Mouse (Mus musculus) embryonic facial prominence, embryonic 13.5 days (tissue): ENCODE measurements at regions not wholly inside any gene's neighbourhood (a gene's known extent, or its start where the extent isn't known, plus 50 kb on each side); places are given as distances from the start of the nearest gene placed in this dataset.

ENCODE experiments used
- ATAC-seq: fragments of 200-750 bp; cut with Nextera tagmentation; 2 replicates; pipeline ENCODE4 v1.8.0; 2017; ENCODE audit warnings: low read depth; ENCODE audit not compliant: insufficient number of reproducible peaks, insufficient read depth, low FRiP score, low TSS enrichment
- H3K27ac ChIP-seq: fragments of 300-500 bp; sonication (generic); 2 replicates; pipeline ENCODE4 v1.5.1; 2015; ENCODE audit warnings: moderate library complexity, mild to moderate bottlenecking, inconsistent platforms
- H3K27me3 ChIP-seq: fragments of 300-500 bp; sonication (generic); 2 replicates; pipeline ENCODE4 v1.6.1; 2015; ENCODE audit warnings: mild to moderate bottlenecking, inconsistent platforms
- H3K36me3 ChIP-seq: fragments of 300-500 bp; sonication (generic); 2 replicates; pipeline ENCODE4 v1.6.1; 2015; ENCODE audit warnings: mild to moderate bottlenecking, inconsistent platforms
- H3K4me1 ChIP-seq: fragments of 300-500 bp; sonication (generic); 2 replicates; pipeline ENCODE4 v1.6.1; 2015; ENCODE audit warnings: inconsistent platforms
- H3K4me2 ChIP-seq: fragments of 300-500 bp; sonication (generic); 2 replicates; pipeline ENCODE4 v1.6.1; 2015; ENCODE audit warnings: moderate library complexity, mild to moderate bottlenecking, inconsistent platforms
- H3K4me3 ChIP-seq: fragments of 300-500 bp; sonication (generic); 2 replicates; pipeline ENCODE4 v1.5.1; 2015; ENCODE audit warnings: mild to moderate bottlenecking, inconsistent platforms
- H3K9ac ChIP-seq: fragments of 300-500 bp; sonication (generic); 2 replicates; pipeline ENCODE4 v1.6.1; 2015; ENCODE audit warnings: mild to moderate bottlenecking, inconsistent platforms
- H3K9me3 ChIP-seq: fragments of 300-500 bp; sonication (generic); 2 replicates; pipeline ENCODE4 v1.6.1; 2016; ENCODE audit warnings: inconsistent platforms
- WGBS: fragments of 180-500 bp; shearing (Covaris S2); methylation state at CpG from one replicate; pipeline ENCODE4 v1.1.7; 2015; ENCODE audit warnings: mixed read lengths; 5-methylcytosine and 5-hydroxymethylcytosine counted together

DNA sequence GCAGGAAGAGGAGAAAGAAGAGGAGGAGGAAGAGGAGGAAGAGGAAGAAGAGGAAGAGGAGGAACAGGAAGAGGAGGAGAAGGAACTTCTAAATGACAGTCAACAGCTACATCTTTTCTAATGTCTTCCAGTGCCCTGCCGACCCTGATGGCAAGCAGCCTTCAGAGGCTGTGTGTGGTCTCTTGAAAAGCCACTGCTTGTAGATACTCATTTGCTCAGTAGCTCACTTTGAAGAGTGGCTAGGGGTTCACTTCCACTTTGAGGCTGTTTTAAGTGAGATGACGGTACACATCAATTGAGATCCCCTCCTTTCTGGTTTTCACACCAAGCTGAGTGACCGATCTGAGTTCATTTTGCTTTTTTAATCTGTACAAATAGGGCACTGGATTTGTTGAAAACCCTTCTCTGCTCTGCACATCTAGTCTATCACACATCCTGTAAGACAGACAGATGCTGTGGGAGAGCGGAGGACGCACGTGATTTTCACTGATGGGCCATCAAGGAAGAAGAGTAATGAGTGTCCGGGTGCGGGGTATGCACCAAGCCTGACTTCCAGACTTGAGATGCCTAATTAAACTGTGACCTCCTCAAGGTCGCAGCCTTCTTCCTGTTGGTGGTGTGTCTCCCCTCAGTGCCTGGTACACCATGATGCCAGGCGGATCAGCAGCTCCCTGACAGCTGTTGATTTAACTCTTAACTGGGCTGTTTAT is 239.0 kb downstream of the Mtx2 start:
- Histone ChIP-seq H3K4me1 (peaks cover 8% of the 10 kb centered on the region), H3K9me3 (no peaks in the 10 kb centered on the region), H3K27ac (no peak overlapping the region), H3K36me3 (no peaks in the 10 kb centered on the region), H3K4me2 (no peak overlapping the region), H3K4me3 (no peak overlapping the region), H3K9ac (no peak overlapping the region), H3K27me3 (peaks cover 19% of the 10 kb centered on the region)
- no peak for ATAC-seq
- 71% methylated on average over 10 of the region's 10 CpGs for WGBS

DNA sequence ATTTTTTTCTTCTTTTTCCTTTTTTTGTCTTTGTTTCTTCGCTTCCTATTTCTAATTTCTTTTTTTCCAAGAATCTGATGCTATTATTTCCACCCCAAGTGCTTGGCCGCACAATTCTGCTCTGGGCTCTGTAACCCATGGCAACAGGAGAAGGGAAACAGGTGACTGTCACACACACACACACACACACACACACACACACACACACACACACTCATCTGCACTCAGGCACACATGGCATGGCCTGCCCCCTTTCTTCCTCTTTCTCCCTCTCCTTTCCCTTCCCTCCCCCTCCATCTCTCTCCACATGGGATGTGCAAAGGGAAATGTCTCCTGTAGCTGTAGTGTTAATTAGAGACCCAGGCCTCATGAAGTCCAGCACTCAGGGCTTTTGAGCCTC is 239.7 kb downstream of the Mtx2 start:
- H3K27me3 ChIP-seq = 0 out of 2 replicates have a peak, but pooled peaks cover 12% of the 10 kb centered on the region

DNA sequence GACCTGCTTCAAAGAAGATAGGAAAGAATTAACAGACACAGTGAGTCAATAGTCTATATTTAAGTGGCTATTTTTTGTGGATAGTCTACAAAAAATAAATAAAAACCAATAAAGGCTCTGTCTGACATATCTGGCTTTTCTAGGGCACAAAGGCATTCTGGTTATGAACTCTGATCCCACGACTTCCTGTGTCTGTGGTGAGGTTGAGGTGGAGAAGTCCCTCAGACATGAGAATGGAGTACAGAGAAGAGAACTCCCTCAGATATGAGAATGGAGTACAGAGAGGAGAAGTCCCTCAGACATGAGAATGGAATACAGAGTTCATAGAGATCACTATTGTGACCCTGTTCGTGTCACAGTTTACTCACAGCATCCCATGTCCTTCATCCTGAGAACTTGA is 243.7 kb downstream of the Mtx2 start:
- H3K4me3 ChIP-seq = no peak overlapping the region
- H3K36me3 ChIP-seq = no peaks in the 10 kb centered on the region
- H3K27me3 ChIP-seq = peaks cover 3% of the 10 kb centered on the region; the same call in 1 of the 2 replicates
- no peak overlapping the region for H3K4me2 ChIP-seq
- no peak for ATAC-seq
- H3K27ac ChIP-seq = no peak overlapping the region
- H3K9me3 ChIP-seq = no peaks in the 10 kb centered on the region
- H3K9ac ChIP-seq = no peak overlapping the region
- 79% methylated on average over 2 of the region's 2 CpGs for WGBS
- H3K4me1 ChIP-seq = peaks cover 11% of the 10 kb centered on the region

More for the DNA sequence above, 239.7 kb downstream of the Mtx2 start:
- H3K9ac ChIP-seq = no peak overlapping the region
- H3K4me1 ChIP-seq = peaks cover 8% of the 10 kb centered on the region
- no peak overlapping the region for H3K27ac ChIP-seq
- no peak overlapping the region for H3K4me2 ChIP-seq
- ATAC-seq = no peak
- no peaks in the 10 kb centered on the region for H3K36me3 ChIP-seq
- no peaks in the 10 kb centered on the region for H3K9me3 ChIP-seq
- H3K4me3 ChIP-seq = no peak overlapping the region
- 70% methylated on average over 2 of the region's 2 CpGs for WGBS

DNA sequence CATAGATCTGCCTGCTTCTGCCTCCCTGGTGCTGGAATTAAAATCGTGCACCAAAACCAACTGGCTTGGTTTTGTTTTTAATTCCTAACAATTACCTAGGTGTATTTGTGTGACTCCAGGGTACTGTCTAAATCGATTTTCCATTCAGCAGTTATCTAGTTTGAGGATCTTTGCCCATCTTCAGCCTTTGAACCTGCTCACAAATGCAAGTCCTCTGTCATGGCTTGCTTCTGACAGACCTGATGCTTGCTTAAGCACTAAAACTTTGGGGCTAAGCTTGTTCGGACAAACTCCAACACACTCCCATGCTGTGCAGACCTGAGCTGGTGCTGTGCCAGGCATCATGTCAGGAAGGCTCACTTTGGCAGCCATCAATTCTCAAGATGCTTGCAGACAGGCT is 246.4 kb downstream of the Mtx2 start:
- Histone ChIP-seq H3K36me3 (no peaks in the 10 kb centered on the region), H3K4me1 (peaks cover 11% of the 10 kb centered on the region), H3K27ac (no peak overlapping the region), H3K27me3 (peaks cover 3% of the 10 kb centered on the region; the same call in 1 of the 2 replicates), H3K4me3 (no peak overlapping the region), H3K9ac (no peak overlapping the region), H3K4me2 (no peak overlapping the region), H3K9me3 (no peaks in the 10 kb centered on the region)
- no peak for ATAC-seq
- WGBS = 69% methylated on average over 3 of the region's 3 CpGs

DNA sequence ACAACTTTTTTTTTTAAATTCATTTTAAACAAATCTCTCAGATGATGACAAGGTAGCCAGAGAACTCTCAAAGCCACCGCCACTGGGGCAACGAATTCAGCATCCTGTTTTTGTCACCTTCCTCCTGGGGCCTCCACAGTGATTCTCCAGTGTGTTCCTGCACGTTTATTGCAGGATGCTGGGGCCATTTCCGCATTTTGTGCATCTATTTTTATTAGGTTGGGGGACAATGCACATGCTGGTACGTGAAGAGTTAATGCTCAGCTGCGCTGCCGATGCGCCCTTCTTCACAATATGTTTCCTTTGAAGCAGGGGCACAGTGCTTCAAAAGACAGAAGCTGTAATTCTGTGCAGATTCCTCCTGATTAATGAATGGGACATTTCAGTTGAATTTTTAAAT is 246.9 kb downstream of the Mtx2 start:
- H3K9me3 ChIP-seq = no peaks in the 10 kb centered on the region
- H3K9ac ChIP-seq = no peak overlapping the region
- no peak overlapping the region for H3K4me3 ChIP-seq
- H3K27me3 ChIP-seq = peaks cover 3% of the 10 kb centered on the region; the same call in 1 of the 2 replicates
- no peak overlapping the region for H3K4me2 ChIP-seq
- ATAC-seq = no peak
- H3K36me3 ChIP-seq = no peaks in the 10 kb centered on the region
- 39% methylated on average over 8 of the region's 8 CpGs for WGBS
- H3K4me1 ChIP-seq = peaks cover 11% of the 10 kb centered on the region
- H3K27ac ChIP-seq = no peak overlapping the region

DNA sequence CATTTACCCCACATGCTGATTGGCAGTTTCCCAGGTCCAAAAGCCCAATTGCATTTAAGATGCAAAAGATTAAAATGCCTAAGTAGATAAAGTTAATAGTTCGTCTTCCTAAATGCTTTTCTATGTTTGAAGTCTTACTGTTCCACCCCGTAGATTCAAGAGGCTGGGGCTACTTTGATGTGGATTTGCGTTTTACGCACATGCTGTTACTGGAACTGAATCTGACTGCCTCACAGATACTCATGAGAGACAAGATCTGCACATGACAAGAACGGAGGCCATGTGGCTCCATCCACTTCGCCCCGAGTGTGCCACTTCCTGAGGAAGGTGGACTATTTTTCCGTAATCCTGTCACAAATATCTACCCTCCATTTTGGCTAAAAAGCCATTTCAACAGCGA is 247.6 kb downstream of the Mtx2 start:
- Histone ChIP-seq H3K4me1 (peaks cover 11% of the 10 kb centered on the region), H3K9ac (no peak overlapping the region), H3K36me3 (no peaks in the 10 kb centered on the region), H3K27ac (no peak overlapping the region), H3K27me3 (peaks cover 3% of the 10 kb centered on the region; the same call in 1 of the 2 replicates), H3K4me2 (no peak overlapping the region), H3K4me3 (no peak overlapping the region), H3K9me3 (no peaks in the 10 kb centered on the region)
- ATAC-seq = no peak
- 37% methylated on average over 9 of the region's 9 CpGs for WGBS

DNA sequence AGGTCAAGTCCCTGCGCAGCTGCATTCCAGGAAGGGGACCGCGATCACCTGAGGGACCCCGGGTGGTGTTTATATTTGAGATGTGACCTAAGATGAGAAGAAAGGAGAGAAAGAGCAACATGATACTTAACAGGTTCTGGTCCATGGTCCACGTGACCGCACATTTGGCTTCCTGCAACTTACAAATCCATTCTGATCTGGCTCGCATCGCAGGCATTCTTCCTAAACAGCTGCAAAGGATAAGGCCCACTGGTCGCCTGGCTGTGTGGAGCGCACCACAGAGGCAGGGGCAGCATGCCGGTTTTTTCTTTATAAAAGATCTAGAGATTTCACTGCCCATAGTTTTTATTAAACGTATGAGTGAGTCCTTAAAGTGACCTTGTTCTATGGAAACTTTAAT is 261.6 kb downstream of the Mtx2 start:
- no peaks in the 10 kb centered on the region for H3K27me3 ChIP-seq
- no peak overlapping the region for H3K9ac ChIP-seq
- H3K9me3 ChIP-seq = no peaks in the 10 kb centered on the region
- no peak overlapping the region for H3K27ac ChIP-seq
- H3K4me1 ChIP-seq = peaks cover 10% of the 10 kb centered on the region; the same call in 1 of the 2 replicates
- no peaks in the 10 kb centered on the region for H3K36me3 ChIP-seq
- no peak overlapping the region for H3K4me3 ChIP-seq
- H3K4me2 ChIP-seq = peak overlapping the region; percentile 21; the same call in 1 of the 2 replicates
- WGBS = 33% methylated on average over 12 of the region's 12 CpGs
- no peak for ATAC-seq

DNA sequence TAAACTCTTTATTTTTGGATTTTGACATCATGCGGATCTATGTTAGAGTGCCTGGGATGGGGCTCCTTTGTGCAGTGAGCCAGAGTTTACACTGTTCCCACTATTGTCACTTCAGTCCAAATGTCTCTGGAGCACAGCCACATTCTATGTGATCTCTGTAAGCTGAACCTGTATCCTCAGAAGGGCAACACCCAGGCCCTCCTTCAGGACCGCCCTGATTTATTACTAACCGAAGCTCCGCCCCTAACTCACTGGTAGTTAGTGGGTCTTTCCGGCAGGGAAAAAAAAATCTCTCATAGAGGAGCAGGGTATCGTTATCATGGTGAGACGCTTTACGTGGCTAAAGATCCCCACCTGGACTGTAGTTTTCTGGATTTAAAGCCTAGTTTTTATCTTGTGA is 263.6 kb downstream of the Mtx2 start:
- ATAC-seq = no peak
- Histone ChIP-seq H3K36me3 (no peaks in the 10 kb centered on the region), H3K4me1 (peaks cover 10% of the 10 kb centered on the region; the same call in 1 of the 2 replicates), H3K4me3 (no peak overlapping the region), H3K4me2 (no peak overlapping the region), H3K9ac (no peak overlapping the region), H3K27ac (no peak overlapping the region), H3K9me3 (no peaks in the 10 kb centered on the region), H3K27me3 (no peaks in the 10 kb centered on the region)
- WGBS = 50% methylated on average over 8 of the region's 8 CpGs

DNA sequence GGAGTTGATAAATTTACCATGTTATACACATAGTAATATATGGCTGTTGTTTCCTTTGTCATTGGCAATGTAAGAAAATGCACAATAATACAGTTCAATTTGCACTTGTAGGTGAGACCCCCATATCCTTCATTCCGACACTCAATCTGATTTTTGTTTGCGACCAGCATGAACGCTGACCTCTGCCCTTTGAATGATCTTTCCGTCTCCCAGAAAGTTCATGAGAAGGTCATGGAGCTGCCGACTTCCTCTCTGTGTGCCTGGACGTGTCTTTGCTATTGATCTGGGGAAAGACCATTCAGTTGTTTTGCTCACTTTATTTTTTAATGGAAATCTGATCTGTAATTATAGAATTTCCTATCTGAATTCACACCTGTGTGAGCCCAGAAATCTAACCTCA is 264.0 kb downstream of the Mtx2 start:
- 23% methylated on average over 6 of the region's 6 CpGs for whole genome bisulfite sequencing
- no peak overlapping the region for H3K4me3 ChIP-seq
- no peak overlapping the region for H3K9ac ChIP-seq
- no peaks in the 10 kb centered on the region for H3K27me3 ChIP-seq
- no peaks in the 10 kb centered on the region for H3K9me3 ChIP-seq
- H3K27ac ChIP-seq = no peak overlapping the region
- peaks cover 10% of the 10 kb centered on the region; the same call in 1 of the 2 replicates for H3K4me1 ChIP-seq
- no peaks in the 10 kb centered on the region for H3K36me3 ChIP-seq
- no peak for ATAC-seq
- no peak overlapping the region for H3K4me2 ChIP-seq

DNA sequence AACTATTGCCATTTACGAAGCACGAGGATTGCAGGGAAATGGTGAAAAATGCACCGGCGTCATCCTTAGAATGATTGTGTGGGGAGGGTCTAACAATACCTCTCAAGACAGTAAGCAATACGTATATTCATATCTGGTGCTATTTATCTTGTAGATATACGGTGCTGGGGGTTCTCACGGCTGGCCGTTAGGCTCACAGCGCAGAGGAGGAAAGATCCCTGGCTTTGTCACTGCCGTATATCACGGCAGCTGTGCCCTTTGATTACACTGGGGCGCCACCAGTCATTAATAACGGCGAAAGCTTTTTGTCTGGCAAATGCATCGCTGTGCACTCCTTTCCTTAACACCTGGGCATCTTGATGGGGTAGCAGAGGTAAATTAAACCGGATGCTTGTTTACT is 264.8 kb downstream of the Mtx2 start:
- H3K4me2 ChIP-seq = no peak overlapping the region
- WGBS = 83% methylated on average over 16 of the region's 16 CpGs
- H3K4me1 ChIP-seq = peaks cover 10% of the 10 kb centered on the region; the same call in 1 of the 2 replicates
- H3K36me3 ChIP-seq = no peaks in the 10 kb centered on the region
- no peak for ATAC-seq
- H3K9me3 ChIP-seq = no peaks in the 10 kb centered on the region
- H3K27me3 ChIP-seq = no peaks in the 10 kb centered on the region
- H3K27ac ChIP-seq = no peak overlapping the region
- no peak overlapping the region for H3K9ac ChIP-seq
- H3K4me3 ChIP-seq = no peak overlapping the region

DNA sequence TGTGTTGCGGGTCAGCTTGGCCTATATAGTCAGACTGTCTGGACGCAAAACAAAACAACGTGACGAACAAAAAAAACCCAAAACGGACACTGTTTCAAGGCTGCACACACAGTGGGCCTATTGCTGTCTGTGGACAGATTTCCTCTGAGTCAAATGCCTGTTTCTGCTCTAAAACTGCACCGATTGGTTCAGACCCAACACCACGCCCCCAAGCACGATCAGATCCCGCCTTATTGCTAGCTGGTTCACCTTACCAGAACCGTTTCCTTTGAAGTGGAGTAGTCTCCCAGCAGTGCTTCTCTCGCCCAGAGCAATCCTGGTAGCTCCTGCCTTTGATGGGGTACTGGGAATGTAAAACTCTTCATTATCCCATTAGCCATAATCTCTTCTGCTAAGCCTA is 275.9 kb downstream of the Mtx2 start:
- Histone ChIP-seq H3K36me3 (no peaks in the 10 kb centered on the region), H3K27ac (no peak overlapping the region), H3K4me3 (no peak overlapping the region), H3K4me2 (no peak overlapping the region), H3K9ac (no peak overlapping the region), H3K27me3 (no peaks in the 10 kb centered on the region; the same call in 1 of the 2 replicates), H3K9me3 (no peaks in the 10 kb centered on the region), H3K4me1 (peaks cover 9% of the 10 kb centered on the region; the same call in 1 of the 2 replicates)
- WGBS = 42% methylated on average over 11 of the region's 11 CpGs
- peak; percentile 43; the same call in 1 of the 2 replicates for ATAC-seq

DNA sequence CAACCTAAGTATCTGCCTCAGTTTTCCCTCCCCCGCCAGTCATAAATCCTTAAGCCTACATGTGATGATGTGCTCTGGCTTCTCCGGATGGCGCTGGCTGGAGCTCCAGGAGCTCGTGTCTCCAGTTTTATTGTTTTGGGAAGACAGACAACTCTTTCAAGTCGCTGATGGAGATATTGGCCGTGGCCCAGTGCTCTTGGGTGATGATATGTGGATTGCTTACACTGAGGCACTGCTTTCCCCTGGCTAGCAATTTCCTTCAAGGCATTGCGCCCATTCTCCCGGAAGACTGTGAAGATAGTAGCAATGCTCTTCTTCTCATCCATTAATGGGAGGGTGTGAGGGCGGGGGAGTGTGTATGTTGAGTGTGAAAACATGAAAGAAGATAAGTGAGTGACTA is 287.1 kb downstream of the Mtx2 start:
- Histone ChIP-seq H3K4me2 (no peak overlapping the region), H3K4me3 (no peak overlapping the region), H3K27ac (no peak overlapping the region), H3K36me3 (no peaks in the 10 kb centered on the region), H3K9ac (no peak overlapping the region), H3K9me3 (no peaks in the 10 kb centered on the region), H3K4me1 (peaks cover 6% of the 10 kb centered on the region), H3K27me3 (no peaks in the 10 kb centered on the region)
- ATAC-seq = no peak
- 92% methylated on average over 9 of the region's 9 CpGs for WGBS
